Mouse (Mus musculus) brain, embryonic 18.5 days (tissue): Measurements from ENCODE around the gene Dmrtc1b.
"Not testable (repeated sequence)": the region's sequence is repeated elsewhere in the genome, so short reads cannot be mapped to it uniquely, and the experiment has no call there.

Experiments used
- DNase-seq: peaks from one replicate; pipeline ENCODE4 v3.0.0-alpha.2; 2012; ENCODE audit warnings: low read depth, low spot score

Dmrtc1b gene

DNA sequence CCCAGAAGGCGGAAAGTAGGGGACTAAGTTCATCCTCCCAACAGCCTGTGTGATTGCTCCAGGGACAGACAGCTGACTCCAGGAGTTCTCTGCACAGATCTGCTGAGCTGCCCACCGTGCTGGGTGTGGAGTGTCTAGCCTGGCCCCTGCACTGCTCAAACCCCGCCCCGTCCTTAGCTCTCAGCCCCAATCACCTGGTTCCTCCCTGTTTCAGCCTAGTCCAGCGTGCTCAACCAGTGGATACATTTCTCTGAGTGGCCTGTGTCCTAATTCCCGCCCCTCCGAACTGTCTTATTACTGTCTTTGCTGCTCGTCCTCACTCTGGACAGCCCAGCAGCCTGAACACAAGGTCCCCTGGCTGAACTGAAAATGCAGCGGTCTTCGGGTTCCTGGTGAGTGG, at the start of gene Dmrtc1b, which contains the start of gene Gm9112:
Dmrtc1b (plus strand) TSS at position 331 of the 400 bp plus-strand sequence.
Gm9112 (minus strand) TSS at position 101 of the 400 bp plus-strand sequence.
- DNase-seq, result not testable (repeated sequence)

DNA sequence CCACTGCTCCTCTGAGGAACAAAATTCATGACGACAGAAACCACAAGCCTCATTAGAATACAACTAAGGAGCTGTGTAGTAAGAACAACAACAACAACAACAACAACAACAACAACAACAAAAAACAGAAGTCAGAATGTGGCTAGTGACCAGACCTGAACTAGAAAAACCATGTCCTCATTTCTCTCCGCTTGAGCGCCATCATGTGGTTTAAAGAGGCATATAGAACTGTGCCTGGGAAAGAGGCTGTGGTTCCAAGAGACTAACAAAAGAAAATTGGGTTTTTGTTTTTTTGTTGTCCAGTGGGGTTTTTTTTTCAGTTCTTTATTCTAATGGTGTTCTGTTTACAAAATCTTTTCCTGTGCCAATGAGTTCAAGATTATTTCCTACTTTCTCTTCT, 47.0 kb upstream of the Dmrtc1b start:
- no peak for DNase-seq

GRCm38 (mm10) chrX:102666641-102667040, 41.0 kb upstream of the Dmrtc1b start:
- DNase-seq, result no peak

DNA sequence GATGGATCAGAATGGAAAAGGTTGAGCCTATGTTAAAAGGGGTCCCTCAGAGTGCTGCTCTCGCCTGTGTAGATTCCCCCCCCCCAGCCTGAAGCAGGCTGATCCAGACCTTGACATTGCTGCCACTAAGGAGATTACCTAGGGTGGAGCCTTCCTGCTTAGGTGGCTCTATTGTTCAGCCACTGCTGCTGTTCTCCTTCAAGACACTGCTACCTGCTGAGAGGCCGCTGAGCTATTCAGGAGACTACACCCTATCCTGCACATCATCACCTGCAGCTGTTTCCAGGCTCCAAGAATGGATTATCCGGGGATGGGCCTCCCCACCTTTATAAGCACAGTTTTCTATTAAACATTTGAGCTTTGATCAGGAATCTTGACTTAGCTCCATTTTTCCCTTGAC, 23.0 kb upstream of the Dmrtc1b start:
- DNase-seq, result not testable (repeated sequence)

GRCm38 (mm10) chrX:102686872-102687271, 20.8 kb upstream of the Dmrtc1b start, which contains the start of gene Gm3880:
TSS of gene Gm3880 (minus strand) at chrX:102686972.
- not testable (repeated sequence) for DNase-seq

DNA sequence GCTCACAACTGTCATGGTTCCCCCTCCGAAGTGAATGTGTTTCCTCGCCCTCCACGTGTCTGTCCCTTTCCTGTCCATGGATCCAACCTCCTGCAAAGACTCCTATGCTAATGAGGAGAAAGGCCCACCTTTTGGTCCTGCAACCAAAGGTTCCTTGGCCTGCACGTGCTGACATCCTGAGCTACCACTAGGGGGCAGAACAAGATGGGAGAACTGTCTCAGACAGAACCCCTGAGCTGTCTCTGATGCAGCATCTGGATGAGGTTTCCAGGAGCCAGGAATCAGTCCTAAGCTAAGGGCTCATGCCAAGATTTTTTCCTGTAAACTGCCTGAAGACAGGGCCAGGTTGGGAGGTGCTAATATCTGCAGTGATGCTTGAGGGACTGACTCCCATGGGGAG, 18.4 kb upstream of the Dmrtc1b start:
- not testable (repeated sequence) for DNase-seq

GRCm38 (mm10) chrX:102700636-102701035, 7.0 kb upstream of the Dmrtc1b start:
- DNase-seq, result not testable (repeated sequence)

- not testable (repeated sequence) for DNase-seq
These were observed 16.6 kb downstream of the Dmrtc1b start for GRCm38 (mm10) chrX:102724226-102724625.
